Mouse (Mus musculus) liver, postnatal 0 days (tissue): Measurements from ENCODE around the gene Gpc1.

Experiments used
- CTCF ChIP-seq: sonication (generic); IDR thresholded peaks from 2 replicates; pipeline ENCODE4 v1.5.1; 2016; ENCODE audit warnings: antibody characterized with exemption, low read depth
- EP300 ChIP-seq: IDR thresholded peaks from 2 replicates; pipeline ENCODE4 v1.6.1; 2016; ENCODE audit warnings: antibody characterized with exemption, low read depth, mild to moderate bottlenecking

DNA sequence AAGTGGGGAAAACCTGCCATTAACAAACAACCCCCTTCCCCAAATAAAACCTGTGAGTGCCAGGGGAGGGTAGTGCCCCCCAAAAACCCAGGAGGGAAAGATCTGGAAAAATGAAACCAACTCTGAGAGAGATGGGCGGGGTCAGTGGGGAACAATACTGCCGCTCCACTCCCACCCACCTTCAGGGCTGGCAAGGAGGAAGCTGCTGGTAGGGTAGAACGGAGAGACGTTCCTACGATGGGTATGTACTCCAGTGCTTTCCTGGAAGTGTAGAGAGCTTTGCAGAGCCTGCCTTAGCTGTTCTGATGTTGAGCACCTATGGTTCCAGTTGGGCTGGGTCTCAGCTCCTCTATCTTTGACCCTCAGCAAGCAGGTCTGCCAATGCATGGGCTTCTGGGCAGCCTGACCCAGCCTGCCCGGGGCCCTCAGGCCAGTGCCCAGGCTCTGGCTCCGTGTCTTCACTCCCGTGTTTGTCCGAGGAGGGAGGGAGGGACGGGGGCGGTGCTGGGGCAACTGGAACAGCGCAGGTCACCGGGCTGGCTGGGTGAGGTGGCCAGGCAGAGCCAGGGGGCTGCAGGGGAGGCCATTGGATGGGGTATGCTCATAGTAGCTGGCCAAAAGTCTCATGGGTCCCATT, 18.6 kb downstream of the Gpc1 start:
- TF ChIP-seq EP300 (no peak), CTCF (no peak)
